Mouse (Mus musculus) CH12.LX (cell line): Measurements from ENCODE around the gene Rab3a. TPM values are rescaled to one million over a fixed set of nuclear protein-coding genes. Genes with fewer than 3 reads are reported as not detected.

Source experiments
- DNase-seq: peaks from one replicate; pipeline ENCODE4 v3.0.0-alpha.2; 2013; ENCODE audit errors: extremely low read depth
- H3K27ac ChIP-seq: 2 replicates; pipeline ENCODE4 v1.5.1; 2012; ENCODE audit warnings: low read depth, mild to moderate bottlenecking, control low read depth, moderate library complexity; ENCODE audit not compliant: insufficient read depth
- H3K27me3 ChIP-seq: replicated peaks from 2 replicates; pipeline ENCODE3; 2012; ENCODE audit warnings: inconsistent platforms
- H3K36me3 ChIP-seq, 2 experiments: replicated peaks in 1 of 2; 2 replicates each; pipeline versions ENCODE3 to v1.6.1; 2012; ENCODE audit warnings: inconsistent platforms in 1 of 2, low read length in 1 of 2, mild to moderate bottlenecking in 1 of 2, mixed read lengths in 1 of 2, moderate library complexity in 1 of 2; ENCODE audit not compliant: control insufficient read depth in 1 of 2, insufficient read depth in 1 of 2
- H3K4me1 ChIP-seq, 2 experiments: 2 replicates each; pipeline ENCODE4 v1.6.1; 2012; ENCODE audit warnings: inconsistent platforms in 1 of 2, moderate library complexity in 1 of 2; ENCODE audit not compliant: insufficient read depth in 2 of 2, control insufficient read depth in 1 of 2
- H3K4me2 ChIP-seq: 2 replicates; pipeline ENCODE4 v1.6.1; 2012; ENCODE audit warnings: low read depth, mild to moderate bottlenecking, control low read depth; ENCODE audit not compliant: poor library complexity, insufficient read depth, severe bottlenecking
- H3K4me3 ChIP-seq, 3 experiments: fragments of 150-350 bp in 1 of 3; sonication (generic) in 1 of 3; replicated peaks in 1 of 3; 2 replicates each; pipeline versions ENCODE3 to v1.5.1; 2011 to 2012; ENCODE audit warnings: low read depth in 2 of 3, low read length in 2 of 3, mild to moderate bottlenecking in 2 of 3, moderate library complexity in 2 of 3, control low read depth in 1 of 3, improper control_type of control experiment in 1 of 3, inconsistent platforms in 1 of 3, mixed read lengths in 1 of 3; ENCODE audit not compliant: poor library complexity in 1 of 3
- H3K79me2 ChIP-seq: replicated peaks from 2 replicates; pipeline ENCODE4 v1.6.1; 2012; ENCODE audit warnings: mild to moderate bottlenecking, moderate library complexity; ENCODE audit not compliant: control insufficient read depth, poor library complexity, insufficient read depth, severe bottlenecking; ENCODE audit errors: extremely low read depth
- H3K9ac ChIP-seq: 2 replicates; pipeline ENCODE4 v1.6.1; 2012; ENCODE audit warnings: low read depth, mild to moderate bottlenecking, control low read depth, moderate library complexity; ENCODE audit not compliant: insufficient read depth
- H3K9me3 ChIP-seq: replicated peaks from 2 replicates; pipeline ENCODE3; 2012; ENCODE audit warnings: low read length, inconsistent platforms, mixed read lengths
- CHD1 ChIP-seq: IDR thresholded peaks from 2 replicates; pipeline ENCODE4 v1.6.1; 2012; ENCODE audit warnings: low read depth, low read length, improper control_type of control experiment, inconsistent platforms
- ELF1 ChIP-seq: IDR thresholded peaks from 2 replicates; pipeline ENCODE4 v1.6.1; 2014; ENCODE audit warnings: low read depth, mild to moderate bottlenecking, inconsistent platforms, low read length, improper control_type of control experiment
- EP300 ChIP-seq: IDR thresholded peaks from 2 replicates; pipeline ENCODE4 v1.6.1; 2011; ENCODE audit warnings: low read length, improper control_type of control experiment
- ETS1 ChIP-seq: conservative IDR thresholded peaks from 2 replicates; pipeline ENCODE4 v1.6.1; 2012; ENCODE audit warnings: low read depth, mild to moderate bottlenecking, inconsistent platforms, low read length, improper control_type of control experiment, moderate library complexity
- HCFC1 ChIP-seq: IDR thresholded peaks from 2 replicates; pipeline ENCODE4 v1.6.1; 2012; ENCODE audit warnings: low read depth, mild to moderate bottlenecking, inconsistent platforms, low read length, improper control_type of control experiment
- IRF4 ChIP-seq: IDR thresholded peaks from 2 replicates; pipeline ENCODE4 v1.6.1; 2014; ENCODE audit warnings: low read depth, mild to moderate bottlenecking, inconsistent platforms, low read length, improper control_type of control experiment
- JUND ChIP-seq: conservative IDR thresholded peaks from 2 replicates; pipeline ENCODE4 v1.6.1; 2011; ENCODE audit warnings: low read depth, low read length, improper control_type of control experiment
- PAX5 ChIP-seq: IDR thresholded peaks from 2 replicates; pipeline ENCODE4 v1.6.1; 2012; ENCODE audit warnings: low read length, inconsistent platforms, mixed read lengths
- POLR2AphosphoS2 ChIP-seq: IDR thresholded peaks from 2 replicates; pipeline ENCODE4 v1.6.1; 2011; ENCODE audit warnings: low read depth, low read length, improper control_type of control experiment
- SIN3A ChIP-seq: IDR thresholded peaks from 2 replicates; pipeline ENCODE4 v1.6.1; 2012; ENCODE audit warnings: low read length, improper control_type of control experiment, inconsistent platforms
- SMC3 ChIP-seq: IDR thresholded peaks from 2 replicates; pipeline ENCODE4 v1.6.1; 2011; ENCODE audit warnings: low read depth, low read length, improper control_type of control experiment
- UBTF ChIP-seq: IDR thresholded peaks from 2 replicates; pipeline ENCODE4 v1.6.1; 2012; ENCODE audit warnings: low read depth, mild to moderate bottlenecking, inconsistent platforms, low read length, improper control_type of control experiment, moderate library complexity
- USF1 ChIP-seq: IDR thresholded peaks from 2 replicates; pipeline ENCODE4 v1.6.1; 2014; ENCODE audit warnings: low read depth, mild to moderate bottlenecking, inconsistent platforms, low read length, improper control_type of control experiment
- USF2 ChIP-seq: conservative IDR thresholded peaks from 2 replicates; pipeline ENCODE4 v1.6.1; 2011; ENCODE audit warnings: low read depth, low read length, improper control_type of control experiment
- ZC3H11A ChIP-seq: IDR thresholded peaks from 2 replicates; pipeline ENCODE4 v1.6.1; 2012; ENCODE audit warnings: low read depth, mild to moderate bottlenecking, inconsistent platforms, low read length, improper control_type of control experiment
- ZKSCAN1 ChIP-seq: IDR thresholded peaks from 2 replicates; pipeline ENCODE4 v1.6.1; 2012; ENCODE audit warnings: low read depth, inconsistent platforms, low read length, improper control_type of control experiment, borderline replicate concordance
- ZMIZ1 ChIP-seq: IDR thresholded peaks from 2 replicates; pipeline ENCODE4 v1.6.1; 2012; ENCODE audit warnings: low read depth, mild to moderate bottlenecking, inconsistent platforms, low read length, improper control_type of control experiment
- ZNF384 ChIP-seq: IDR thresholded peaks from 2 replicates; pipeline ENCODE4 v1.6.1; 2012; ENCODE audit warnings: low read depth, low read length, improper control_type of control experiment, inconsistent platforms
- dilution Hi-C: fragments of 300-500 bp; cut with MboI; formaldehyde crosslinking; loops from 2 replicates; pipeline ENCODE4 v1.14.3; 2020; ENCODE audit warnings: low sequenced_read_pairs; ENCODE audit not compliant: extremely low pct_unique_long_range_greater_than_20kb, extremely low pct_ligation_motif_present
- in situ Hi-C: fragments of 300-500 bp; cut with MboI; formaldehyde crosslinking; loops from 3 replicates; pipeline ENCODE4 v1.14.3; 2019; ENCODE audit warnings: low sequenced_read_pairs, low pct_ligation_motif_present, low pct_unique_long_range_greater_than_20kb, mixed read lengths
- polyA plus RNA-seq: library from polyadenylated mRNA; unstranded; fragments of >175 nt; gene quantifications from 2 replicates; pipeline ENCODE4 v1.2.1, GENCODE M21; 2012; ENCODE audit warnings: low read depth; ENCODE audit not compliant: insufficient read length
- total RNA-seq, 2 experiments: library from RNA; depleted of rRNA; stranded (reverse); fragments of 300-350 nt in 1 of 2; fragments of >200 nt in 1 of 2; gene quantifications; 2 replicates each; pipeline ENCODE4 v1.2.3; 2012 to 2014

The Rab3a gene
- total and polyA plus RNA-seq, 3 experiments = 0.87 to 1.9 (median 0.99) TPM

DNA sequence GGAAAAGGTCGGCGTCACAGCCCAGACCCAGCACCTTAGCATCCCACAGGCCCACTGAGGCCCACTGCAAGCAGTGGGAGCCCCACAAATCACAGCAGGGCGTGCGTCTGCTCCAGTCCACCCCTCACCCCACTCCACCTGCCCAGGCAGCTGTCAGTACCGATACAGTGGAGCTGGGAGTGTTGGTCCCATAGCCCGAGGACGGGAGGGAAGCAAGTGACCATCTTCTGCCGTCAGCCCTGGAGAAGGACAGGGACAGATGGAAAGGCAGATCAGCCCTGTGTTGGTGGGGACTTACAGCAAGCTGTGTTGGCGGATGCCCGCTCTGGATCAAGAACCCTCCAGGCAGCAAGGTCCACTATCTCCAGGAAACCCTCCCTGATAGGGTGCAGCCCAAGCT is 34.6 kb downstream of the Rab3a start:
- Histone ChIP-seq H3K9ac (no peak overlapping the region), H3K36me3 (peaks cover 59 to 67% of the 10 kb centered on the region in 2 experiments), H3K27ac (no peak overlapping the region)

GRCm38 (mm10) chr8:70790846-70791245 is 36.4 kb downstream of the Rab3a start:
- peaks cover 26% of the 10 kb centered on the region for H3K27me3 ChIP-seq
- H3K36me3 ChIP-seq = peaks cover 41 to 49% of the 10 kb centered on the region in 2 experiments
- H3K9ac ChIP-seq = peak overlapping the region; percentile 92; the same call in 1 of the 2 replicates
- DNase-seq = no peak
- H3K27ac ChIP-seq = peak overlapping the region; percentile 36; the same call in 1 of the 2 replicates
- in situ Hi-C loops (no loop called here), dilution Hi-C loops (no loop called here)
- TF ChIP-seq ELF1 = no peak
- TF ChIP-seq ZMIZ1 = no peak
- TF ChIP-seq CHD1 = no peak
- TF ChIP-seq ETS1 = no peak
- TF ChIP-seq EP300 = no peak
- TF ChIP-seq ZC3H11A = no peak
- no peak for TF ChIP-seq POLR2AphosphoS2
- no peak for TF ChIP-seq ZKSCAN1
- no peak for TF ChIP-seq USF2
- TF ChIP-seq HCFC1 = no peak
- TF ChIP-seq JUND = no peak
- no peak for TF ChIP-seq SIN3A
- H3K9me3 ChIP-seq = no peaks in the 10 kb centered on the region
- peaks cover 4% of the 10 kb centered on the region; the same call in 1 of the 2 replicates for H3K79me2 ChIP-seq
- H3K4me1 ChIP-seq = peaks cover 15 to 26% of the 10 kb centered on the region in 2 experiments
- peak overlapping the region; percentile 81 to 87 (median 82) for H3K4me3 ChIP-seq
- H3K4me2 ChIP-seq = peak overlapping the region; percentile 48

More for the DNA sequence above, 34.6 kb downstream of the Rab3a start:
- Histone ChIP-seq H3K9me3 (no peaks in the 10 kb centered on the region), H3K4me2 (no peak overlapping the region), H3K4me3 (no peak overlapping the region), H3K4me1 (peaks cover 15 to 26% of the 10 kb centered on the region in 2 experiments), H3K79me2 (peaks cover 4% of the 10 kb centered on the region; the same call in 1 of the 2 replicates), H3K27me3 (peaks cover 11% of the 10 kb centered on the region)
- dilution Hi-C loops = no loop called here
- in situ Hi-C loops = no loop called here
- no peak for DNase-seq
- no peak for TF ChIP-seq JUND
- TF ChIP-seq USF1 = no peak
- no peak for TF ChIP-seq ELF1
- no peak for TF ChIP-seq UBTF
- no peak for TF ChIP-seq SMC3
- no peak for TF ChIP-seq IRF4
- no peak for TF ChIP-seq POLR2AphosphoS2
- TF ChIP-seq CHD1 = no peak
- no peak for TF ChIP-seq PAX5
- no peak for TF ChIP-seq ZMIZ1
- no peak for TF ChIP-seq ZNF384
- no peak for TF ChIP-seq USF2
